Mouse (Mus musculus) olfactory bulb, adult 2 months (tissue): Measurements from ENCODE around the gene Pan2.

Experiments used
- CTCF ChIP-seq: fragments of 200-500 bp; IDR thresholded peaks from 2 replicates; pipeline ENCODE4 v1.5.1; 2012; ENCODE audit warnings: low read depth, mild to moderate bottlenecking, low read length, moderate library complexity; ENCODE audit not compliant: insufficient read depth
- POLR2A ChIP-seq: fragments of 200-500 bp; IDR thresholded peaks from 2 replicates; pipeline ENCODE4 v1.6.1; 2012; ENCODE audit warnings: mild to moderate bottlenecking, low read depth, low read length, moderate library complexity; ENCODE audit not compliant: insufficient read depth

GRCm38 (mm10) chr10:128310902-128311301 is 7.8 kb downstream of the Pan2 start:
- TF ChIP-seq CTCF (no peak), POLR2A (no peak)
